Mouse (Mus musculus) cortical plate, adult 2 months (tissue): ENCODE data around the gene Frem2.

Experiments
- CTCF ChIP-seq: fragments of 200-500 bp; IDR thresholded peaks from 2 replicates; pipeline ENCODE4 v1.5.1; 2011; ENCODE audit warnings: mild to moderate bottlenecking, control low read depth, low read length; ENCODE audit not compliant: insufficient read depth; ENCODE audit errors: extremely low read depth
- POLR2A ChIP-seq: fragments of 200-500 bp; IDR thresholded peaks from 2 replicates; pipeline ENCODE4 v1.6.1; 2011; ENCODE audit warnings: mild to moderate bottlenecking, low read length, control low read depth; ENCODE audit not compliant: insufficient read depth; ENCODE audit errors: extremely low read depth

GRCm38 (mm10) chr3:53477468-53477867 lies 179.7 kb downstream of the Frem2 start:
- TF ChIP-seq CTCF (no peak), POLR2A (no peak)
